Mouse (Mus musculus): ENCODE measurements around the gene Rbm20. TPM values are rescaled to one million over a fixed set of nuclear protein-coding genes. Genes with fewer than 3 reads are reported as not detected.

The Rbm20 gene
- total and polyA plus RNA-seq, 3 experiments = 0.36 to 2.6 (median 2.3) TPM

- ATAC-seq (ENCODE audit: extremely low read depth, insufficient number of reproducible peaks, low FRiP score, poor library complexity, severe bottlenecking) (no peak), DNase-seq (ENCODE audit: low spot score) (no peak)
- Histone ChIP-seq H3K9me3 (replicated peaks) (no peaks in the 10 kb centered on the region), H3K4me3 (ENCODE audit: low read depth, low read length) (no peak overlapping the region), H3K4me1 (ENCODE audit: insufficient read depth, low read depth, low read length) (0 out of 2 replicates have a peak, but pooled peaks cover 2% of the 10 kb centered on the region), H3K27me3 (ENCODE audit: insufficient read depth, low read length) (peaks cover 11% of the 10 kb centered on the region), H3K36me3 (replicated peaks) (no peaks in the 10 kb centered on the region)
- no peak for TF ChIP-seq GATA2 (IDR thresholded peaks at IDR 0.05; ENCODE audit: borderline replicate concordance, low read depth, low read length)
- no peak for TF ChIP-seq TAL1 (conservative IDR thresholded peaks at IDR 0.05; ENCODE audit: low read depth, low read length)
- TF ChIP-seq GATA1 (IDR thresholded peaks at IDR 0.05; ENCODE audit: borderline replicate concordance, low read length) = no peak
- no peak for TF ChIP-seq CTCF (IDR thresholded peaks at IDR 0.05; ENCODE audit: low read depth, low read length)
These were observed 33.8 kb downstream of the Rbm20 start for GRCm38 (mm10) chr19:53710861-53711260.

DNA sequence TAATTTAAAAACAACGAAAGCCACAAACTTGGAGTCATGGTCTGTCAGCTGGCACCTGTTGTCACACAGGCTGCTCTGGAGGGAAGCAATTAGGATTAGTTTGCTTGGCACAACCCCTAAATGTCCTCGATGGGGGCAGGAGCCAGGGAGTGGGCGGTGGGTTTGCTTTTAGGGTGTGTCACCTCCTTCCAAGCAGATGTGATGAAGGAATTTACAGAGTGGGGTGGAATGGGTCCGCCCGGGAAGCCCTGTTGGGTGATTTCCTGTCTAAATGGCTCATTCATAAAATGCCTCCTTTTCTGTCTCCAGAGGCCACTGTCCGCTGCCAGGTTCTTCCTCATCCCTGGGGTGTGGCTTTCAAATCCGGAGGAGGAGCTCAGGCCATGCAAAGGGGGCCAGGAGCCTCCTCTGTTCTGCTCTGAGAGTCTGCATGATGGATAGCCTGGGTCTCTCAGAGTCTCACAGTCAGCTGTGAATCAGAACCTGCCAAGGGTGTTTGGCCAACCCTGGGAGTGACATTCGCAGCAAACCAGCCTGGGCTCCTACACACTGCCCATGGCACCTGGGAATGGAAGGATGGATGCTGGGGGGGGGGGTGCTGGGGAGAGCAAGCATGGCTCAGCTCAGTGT is 34.3 kb downstream of the Rbm20 start:
- DNase-seq (ENCODE audit: low spot score) = no peak
- ATAC-seq (ENCODE audit: extremely low read depth, insufficient number of reproducible peaks, low FRiP score, poor library complexity, severe bottlenecking) = no peak
- H3K4me1 ChIP-seq (ENCODE audit: insufficient read depth, low read depth, low read length) = 0 out of 2 replicates have a peak, but pooled peaks cover 2% of the 10 kb centered on the region
- H3K27me3 ChIP-seq (ENCODE audit: insufficient read depth, low read length) = peaks cover 13% of the 10 kb centered on the region
- H3K9me3 ChIP-seq (replicated peaks) = no peaks in the 10 kb centered on the region
- H3K4me3 ChIP-seq (ENCODE audit: low read depth, low read length) = no peak overlapping the region
- TF ChIP-seq GATA1 (IDR thresholded peaks at IDR 0.05; ENCODE audit: borderline replicate concordance, low read length) (no peak), GATA2 (IDR thresholded peaks at IDR 0.05; ENCODE audit: borderline replicate concordance, low read depth, low read length) (no peak), POLR2AphosphoS5 (IDR thresholded peaks at IDR 0.05; ENCODE audit: insufficient replicate concordance, low read depth, low read length) (no peak), TAL1 (conservative IDR thresholded peaks at IDR 0.05; ENCODE audit: low read depth, low read length) (no peak), CTCF (IDR thresholded peaks at IDR 0.05; ENCODE audit: low read depth, low read length) (no peak)
- no peaks in the 10 kb centered on the region for H3K36me3 ChIP-seq (replicated peaks)

GRCm38 (mm10) chr19:53712297-53713025 is 35.4 kb downstream of the Rbm20 start:
- H3K4me1 ChIP-seq (ENCODE audit: insufficient read depth, low read depth, low read length) = 0 out of 2 replicates have a peak, but pooled peaks cover 2% of the 10 kb centered on the region
- H3K9me3 ChIP-seq (replicated peaks) = no peaks in the 10 kb centered on the region
- DNase-seq (ENCODE audit: low spot score) (no peak), ATAC-seq (ENCODE audit: extremely low read depth, insufficient number of reproducible peaks, low FRiP score, poor library complexity, severe bottlenecking) (no peak)
- peaks cover 13% of the 10 kb centered on the region for H3K27me3 ChIP-seq (ENCODE audit: insufficient read depth, low read length)
- no peaks in the 10 kb centered on the region for H3K36me3 ChIP-seq (replicated peaks)
- TF ChIP-seq GATA2 (IDR thresholded peaks at IDR 0.05; ENCODE audit: borderline replicate concordance, low read depth, low read length) (no peak), CTCF (IDR thresholded peaks at IDR 0.05; ENCODE audit: low read depth, low read length) (no peak)
- no peak overlapping the region for H3K4me3 ChIP-seq (ENCODE audit: low read depth, low read length)

GRCm38 (mm10) chr19:53713364-53713763 is 36.3 kb downstream of the Rbm20 start:
- no peak for DNase-seq (ENCODE audit: low spot score)
- H3K27me3 ChIP-seq (ENCODE audit: insufficient read depth, low read length) = peaks cover 13% of the 10 kb centered on the region
- TF ChIP-seq TAL1 (conservative IDR thresholded peaks at IDR 0.05; ENCODE audit: low read depth, low read length) (no peak), GATA2 (IDR thresholded peaks at IDR 0.05; ENCODE audit: borderline replicate concordance, low read depth, low read length) (no peak), POLR2AphosphoS5 (IDR thresholded peaks at IDR 0.05; ENCODE audit: insufficient replicate concordance, low read depth, low read length) (no peak), CTCF (IDR thresholded peaks at IDR 0.05; ENCODE audit: low read depth, low read length) (no peak), GATA1 (IDR thresholded peaks at IDR 0.05; ENCODE audit: borderline replicate concordance, low read length) (no peak)
- H3K4me1 ChIP-seq (ENCODE audit: insufficient read depth, low read depth, low read length) = 0 out of 2 replicates have a peak, but pooled peaks cover 2% of the 10 kb centered on the region
- H3K4me3 ChIP-seq (ENCODE audit: low read depth, low read length) = no peak overlapping the region
- H3K36me3 ChIP-seq (replicated peaks) = no peaks in the 10 kb centered on the region
- no peaks in the 10 kb centered on the region for H3K9me3 ChIP-seq (replicated peaks)
- no peak for ATAC-seq (ENCODE audit: extremely low read depth, insufficient number of reproducible peaks, low FRiP score, poor library complexity, severe bottlenecking)

- H3K4me3 ChIP-seq (ENCODE audit: low read depth, low read length) = no peak overlapping the region
- H3K36me3 ChIP-seq (replicated peaks) = no peaks in the 10 kb centered on the region
- ATAC-seq (ENCODE audit: extremely low read depth, insufficient number of reproducible peaks, low FRiP score, poor library complexity, severe bottlenecking) = no peak
These were observed 39.4 kb downstream of the Rbm20 start for GRCm38 (mm10) chr19:53716469-53716868.

DNA sequence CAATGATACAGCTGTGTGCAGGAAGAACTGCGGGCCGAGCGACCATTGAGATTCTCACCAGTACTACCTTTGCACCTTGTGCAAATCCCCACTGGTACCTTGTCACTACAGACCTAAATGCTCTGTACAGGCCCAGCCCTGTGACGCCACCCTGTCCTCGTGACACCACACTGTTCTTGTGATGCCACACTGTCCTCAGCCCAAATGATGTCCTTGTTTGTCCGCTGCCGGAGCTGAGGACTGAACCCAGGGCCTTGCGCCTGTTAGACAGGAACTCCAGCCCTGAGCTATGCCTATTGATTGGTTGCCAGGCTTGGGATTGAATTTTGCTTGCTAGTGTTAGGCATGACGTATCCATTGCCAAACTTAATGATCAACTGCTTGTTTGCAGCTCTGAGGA is 40.3 kb downstream of the Rbm20 start:
- no peaks in the 10 kb centered on the region for H3K4me1 ChIP-seq (ENCODE audit: insufficient read depth, low read depth, low read length)
- no peaks in the 10 kb centered on the region for H3K36me3 ChIP-seq (replicated peaks)
- DNase-seq (ENCODE audit: low spot score) (no peak), ATAC-seq (ENCODE audit: extremely low read depth, insufficient number of reproducible peaks, low FRiP score, poor library complexity, severe bottlenecking) (no peak)
- no peak overlapping the region for H3K4me3 ChIP-seq (ENCODE audit: low read depth, low read length)
- no peaks in the 10 kb centered on the region for H3K9me3 ChIP-seq (replicated peaks)
- peaks cover 14% of the 10 kb centered on the region for H3K27me3 ChIP-seq (ENCODE audit: insufficient read depth, low read length)
- TF ChIP-seq GATA1 (IDR thresholded peaks at IDR 0.05; ENCODE audit: borderline replicate concordance, low read length) (no peak), TAL1 (conservative IDR thresholded peaks at IDR 0.05; ENCODE audit: low read depth, low read length) (no peak), POLR2AphosphoS5 (IDR thresholded peaks at IDR 0.05; ENCODE audit: insufficient replicate concordance, low read depth, low read length) (no peak), CTCF (IDR thresholded peaks at IDR 0.05; ENCODE audit: low read depth, low read length) (no peak), GATA2 (IDR thresholded peaks at IDR 0.05; ENCODE audit: borderline replicate concordance, low read depth, low read length) (no peak)

More at GRCm38 (mm10) chr19:53716469-53716868, 39.4 kb downstream of the Rbm20 start:
- DNase-seq (ENCODE audit: low spot score) = no peak
- Histone ChIP-seq H3K9me3 (replicated peaks) (no peaks in the 10 kb centered on the region), H3K4me1 (ENCODE audit: insufficient read depth, low read depth, low read length) (no peaks in the 10 kb centered on the region), H3K27me3 (ENCODE audit: insufficient read depth, low read length) (peaks cover 14% of the 10 kb centered on the region)
- TF ChIP-seq POLR2AphosphoS5 (IDR thresholded peaks at IDR 0.05; ENCODE audit: insufficient replicate concordance, low read depth, low read length) = no peak
- no peak for TF ChIP-seq GATA1 (IDR thresholded peaks at IDR 0.05; ENCODE audit: borderline replicate concordance, low read length)
- no peak for TF ChIP-seq CTCF (IDR thresholded peaks at IDR 0.05; ENCODE audit: low read depth, low read length)
- TF ChIP-seq TAL1 (conservative IDR thresholded peaks at IDR 0.05; ENCODE audit: low read depth, low read length) = no peak
- no peak for TF ChIP-seq GATA2 (IDR thresholded peaks at IDR 0.05; ENCODE audit: borderline replicate concordance, low read depth, low read length)

Data from G1E (cell line).